Comparison of ENCODE assay signal across 33 mouse cellular contexts in genomic region chr15:92099410-92100174, GRCm38 (mm10). TPM values are rescaled to one million over a fixed set of nuclear protein-coding genes. Genes with fewer than 3 reads are reported as not detected.
DNase-seq lines count a peak whose midpoint lies in the region; ATAC-seq and TF ChIP-seq lines count a peak whose summit lies in the region.
"Had no signal": no experiment of that assay in that cellular context is flagged by ENCODE, and none has a peak within 500 bp of the region (broad histone marks: within the 10 kb centered on the region; RNA-seq: fewer than 3 reads in every experiment).

No protein-coding gene starts in this region.

- no peak overlapping the region for H3K9ac ChIP-seq in hindbrain, embryonic 12.5 days
- no peak overlapping the region for H3K9ac ChIP-seq in hindbrain, embryonic 14.5 days
- H3K9ac ChIP-seq in hindbrain, postnatal 0 days (replicated peaks; ENCODE audit: low read length) = no peak overlapping the region
- H3K9ac ChIP-seq: embryonic facial prominence, embryonic 13.5 days; heart, embryonic 13.5 days; kidney, embryonic 15.5 days; liver, embryonic 14.5 days had no signal

- H3K27ac ChIP-seq in hindbrain, embryonic 12.5 days = no peak overlapping the region
- H3K27ac ChIP-seq in hindbrain, embryonic 14.5 days = no peak overlapping the region
- no peak overlapping the region for H3K27ac ChIP-seq in hindbrain, postnatal 0 days
- H3K27ac ChIP-seq: embryonic facial prominence, embryonic 13.5 days; heart, embryonic 13.5 days; kidney, embryonic 15.5 days; liver, embryonic 14.5 days; macrophage had no signal

- WGBS in hindbrain, embryonic 12.5 days = 41% methylated on average over 5 of the region's 5 CpGs
- WGBS in hindbrain, embryonic 14.5 days = 53% methylated on average over 5 of the region's 5 CpGs
- WGBS in hindbrain, postnatal 0 days = 56% methylated on average over 5 of the region's 5 CpGs

- no peaks in the 10 kb centered on the region for H3K36me3 ChIP-seq in hindbrain, embryonic 12.5 days
- H3K36me3 ChIP-seq in hindbrain, embryonic 14.5 days (replicated peaks; ENCODE audit: control insufficient read depth, insufficient read depth) = no peaks in the 10 kb centered on the region
- no peaks in the 10 kb centered on the region for H3K36me3 ChIP-seq in hindbrain, postnatal 0 days (ENCODE audit: insufficient read depth, low read length)
- H3K36me3 ChIP-seq: embryonic facial prominence, embryonic 13.5 days; heart, embryonic 13.5 days; kidney, embryonic 15.5 days had no signal

- no peak overlapping the region for H3K4me2 ChIP-seq in hindbrain, embryonic 12.5 days (replicated peaks)
- H3K4me2 ChIP-seq in hindbrain, embryonic 14.5 days (replicated peaks) = no peak overlapping the region
- no peak overlapping the region for H3K4me2 ChIP-seq in hindbrain, postnatal 0 days (ENCODE audit: low read depth, low read length)
- H3K4me2 ChIP-seq: embryonic facial prominence, embryonic 13.5 days; heart, embryonic 13.5 days; kidney, embryonic 15.5 days had no signal

- H3K4me3 ChIP-seq in hindbrain, embryonic 12.5 days = no peak overlapping the region
- no peak overlapping the region for H3K4me3 ChIP-seq in hindbrain, embryonic 14.5 days (replicated peaks; ENCODE audit: low read length)
- H3K4me3 ChIP-seq in hindbrain, postnatal 0 days (ENCODE audit: low read length) = no peak overlapping the region
- H3K4me3 ChIP-seq: embryonic facial prominence, embryonic 13.5 days; erythroblast, embryonic 14.5 days; heart, embryonic 13.5 days; kidney, embryonic 15.5 days had no signal

- H3K4me1 ChIP-seq in hindbrain, embryonic 12.5 days = no peaks in the 10 kb centered on the region
- no peaks in the 10 kb centered on the region for H3K4me1 ChIP-seq in hindbrain, embryonic 14.5 days (replicated peaks; ENCODE audit: control insufficient read depth, insufficient read depth, low read length)
- no peaks in the 10 kb centered on the region for H3K4me1 ChIP-seq in hindbrain, postnatal 0 days (ENCODE audit: insufficient read depth, low read length)
- H3K4me1 ChIP-seq: embryonic facial prominence, embryonic 13.5 days; heart, embryonic 13.5 days; kidney, embryonic 15.5 days had no signal

- DNase-seq in embryo, embryonic 10 days (ENCODE audit: low spot score) = peak; percentile 13
- no peak for DNase-seq in embryo, embryonic 9.5 days (ENCODE audit: extremely low spot score)
- DNase-seq in hindbrain, embryonic 14.5 days (ENCODE audit: low spot score) = no peak
- no peak for DNase-seq in hindbrain, postnatal 0 days (ENCODE audit: low spot score)
- DNase-seq in spleen, adult 18-20 months = no peak
- DNase-seq in layer of hippocampus, postnatal 14 days (ENCODE audit: low spot score in 2 of 2) = no peak
- DNase-seq: adrenal gland, postnatal 14 days; cerebellum, adult 18-20 months; cerebellum, postnatal 10 days; gastrocnemius, postnatal 10 days; heart, postnatal 10 days; kidney, adult 18-20 months; kidney, postnatal 36 days; liver; lung, adult 2 months; lung, postnatal 10 days; midbrain, embryonic 14.5 days; right cerebral cortex, postnatal 25 days; thymus, postnatal 14 days had no signal

- TF ChIP-seq CTCF in hindbrain, postnatal 0 days (IDR thresholded peaks at IDR 0.05; ENCODE audit: low read depth) = no peak

- no peaks in the 10 kb centered on the region for H3K9me3 ChIP-seq in hindbrain, embryonic 12.5 days (replicated peaks)
- H3K9me3 ChIP-seq in hindbrain, embryonic 14.5 days (ENCODE audit: control insufficient read depth, low read length) = no peaks in the 10 kb centered on the region
- H3K9me3 ChIP-seq in hindbrain, postnatal 0 days (ENCODE audit: low read length) = no peaks in the 10 kb centered on the region
- H3K9me3 ChIP-seq: embryonic facial prominence, embryonic 13.5 days; heart, embryonic 13.5 days; kidney, embryonic 15.5 days had no signal

- ATAC-seq in hindbrain, embryonic 12.5 days (ENCODE audit: low FRiP score) = peak; percentile 60; the same call in 1 of the 2 replicates
- no peak for ATAC-seq in hindbrain, embryonic 14.5 days (ENCODE audit: low FRiP score)
- peak; percentile 53; the same call in 1 of the 2 replicates for ATAC-seq in hindbrain, postnatal 0 days
- ATAC-seq: Patski had no signal

- 0 out of 2 replicates have a peak, but pooled peaks cover 3% of the 10 kb centered on the region for H3K27me3 ChIP-seq in hindbrain, embryonic 12.5 days
- H3K27me3 ChIP-seq in hindbrain, embryonic 14.5 days (ENCODE audit: control insufficient read depth, insufficient read depth, low read length) = no peaks in the 10 kb centered on the region
- no peaks in the 10 kb centered on the region for H3K27me3 ChIP-seq in hindbrain, postnatal 0 days (ENCODE audit: insufficient read depth, low read length)
- H3K27me3 ChIP-seq: CH12.LX; embryonic facial prominence, embryonic 13.5 days; heart, embryonic 13.5 days; kidney, embryonic 15.5 days; Patski had no signal

RNA-seq across cellular contexts. Expression of gene Cntn1, which starts 48.6 kb away (rescaled TPM):
- 9.6 and 9.8 TPM in 2 replicates for polyA plus RNA-seq in hindbrain, embryonic 12.5 days (2016; fragmentation: Nextera tagmentation; extraction: Ambion mirVana)
- polyA plus RNA-seq in hindbrain, embryonic 14.5 days (2014; fragmentation: Nextera tagmentation; extraction: Ambion mirVana) = 77.2 and 99.7 TPM in 2 replicates
- 284 TPM in 2 replicates for total RNA-seq in hindbrain, postnatal 0 days (2014; rRNA removed)
- 159 and 166 TPM in 2 replicates for polyA plus RNA-seq in hindbrain, postnatal 0 days (2015; fragmentation: Nextera tagmentation; extraction: Ambion mirVana)
- total RNA-seq in layer of hippocampus, postnatal 14 days (2021) = 100 to 1,000 TPM; 409 to 418 TPM
- total RNA-seq: CH12.LX; common myeloid progenitor, adult 5-6 weeks; hematopoietic stem cell, adult 5-6 weeks; megakaryocyte-erythroid progenitor cell, adult 5-6 weeks; monocyte, adult 5-6 weeks had no signal
- polyA plus RNA-seq: C2C12; erythroblast, embryonic 14.5 days; macrophage; Patski had no signal
